Comparison of ENCODE assay signal across 40 mouse cellular contexts in the genomic region with DNA sequence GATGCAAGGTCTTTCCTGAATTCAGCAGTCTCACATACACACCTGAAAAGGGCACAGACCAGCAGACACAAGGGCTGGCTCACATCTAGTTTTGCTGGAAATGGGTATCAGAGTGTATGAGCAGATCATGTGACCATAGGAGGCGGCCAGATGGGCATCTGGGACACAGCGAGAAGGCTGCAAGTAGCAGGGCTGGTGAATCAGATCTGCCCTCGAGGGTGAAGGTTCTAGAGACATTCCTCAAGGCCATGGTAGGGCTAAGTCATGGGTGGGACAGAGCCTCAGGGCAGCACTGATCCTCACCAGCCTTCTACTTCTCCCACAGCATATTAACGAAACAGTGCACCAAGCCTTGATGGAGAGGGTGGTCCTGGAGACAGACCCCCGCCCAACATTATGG. TPM values are rescaled to one million over a fixed set of nuclear protein-coding genes. Genes with fewer than 3 reads are reported as not detected.
A peak's percentile ranks its signal among the peaks of the same experiment; 100 is the strongest.
DNase-seq lines count a peak whose midpoint lies in the region; ATAC-seq and TF ChIP-seq lines count a peak whose summit lies in the region.
"Had no signal": no experiment of that assay in that cellular context is flagged by ENCODE, and none has a peak within 500 bp of the region (broad histone marks: within the 10 kb centered on the region; RNA-seq: fewer than 3 reads in every experiment).

No protein-coding gene starts in this region.

- H3K4me2 ChIP-seq in hindbrain, postnatal 0 days (ENCODE audit: low read depth, low read length), result no peak overlapping the region
- H3K4me2 ChIP-seq: embryonic facial prominence, embryonic 15.5 days; heart, embryonic 13.5 days; hindbrain, embryonic 15.5 days; liver, embryonic 12.5 days; midbrain, embryonic 12.5 days; neural tube, embryonic 12.5 days had no signal

- H3K27me3 ChIP-seq in hindbrain, postnatal 0 days (ENCODE audit: insufficient read depth, low read length), result no peaks in the 10 kb centered on the region
- H3K27me3 ChIP-seq: embryonic facial prominence, embryonic 15.5 days; heart, embryonic 13.5 days; hindbrain, embryonic 15.5 days; liver, embryonic 12.5 days; midbrain, embryonic 12.5 days; neural tube, embryonic 12.5 days; Patski had no signal

- H3K4me1 ChIP-seq in hindbrain, postnatal 0 days (ENCODE audit: insufficient read depth, low read length), result no peaks in the 10 kb centered on the region
- H3K4me1 ChIP-seq: embryonic facial prominence, embryonic 10.5 days; embryonic facial prominence, embryonic 15.5 days; heart, embryonic 13.5 days; hindbrain, embryonic 10.5 days; hindbrain, embryonic 15.5 days; liver, embryonic 12.5 days; megakaryocyte, embryonic 14.5 days; midbrain, embryonic 12.5 days; neural tube, embryonic 12.5 days had no signal

- DNase-seq in adrenal gland, adult (ENCODE audit: inconsistent age in 2 of 2, low spot score in 1 of 2), result peak; percentile 69 to 78
- no peak for DNase-seq in adrenal gland, postnatal 4 days (ENCODE audit: low spot score in 2 of 2)
- DNase-seq in ovary, adult 18-20 months (ENCODE audit: low spot score), result peak; percentile 4
- no peak for DNase-seq in ovary, postnatal 36 days (ENCODE audit: low spot score)
- no peak for DNase-seq in gastrocnemius, postnatal 25 days
- DNase-seq in hindbrain, postnatal 0 days (ENCODE audit: low spot score), result no peak
- DNase-seq: cerebellum, adult 2 months; gastrocnemius, adult 2 months; heart, adult 2 months; heart, postnatal 10 days; kidney, postnatal 25 days; left cerebral cortex, postnatal 4 days; liver, postnatal 0 days; lung, postnatal 36 days had no signal

- WGBS in hindbrain, postnatal 0 days, result 75% methylated on average over 5 of the region's 5 CpGs

- ATAC-seq in erythroid progenitor cell, adult 5-6 weeks (replicated peaks; ENCODE audit: low FRiP score, poor library complexity, severe bottlenecking), result 0 out of 2 replicates have a peak, but pooled peaks have one; percentile 32
- ATAC-seq in hindbrain, postnatal 0 days, result no peak
- ATAC-seq: forebrain, embryonic 14.5 days; liver, embryonic 12.5 days; liver, postnatal 0 days; Patski had no signal

- H3K27ac ChIP-seq in hindbrain, postnatal 0 days, result no peak overlapping the region
- H3K27ac ChIP-seq: embryonic facial prominence, embryonic 10.5 days; embryonic facial prominence, embryonic 15.5 days; gastrocnemius, adult 2 months; heart, adult 2 months; heart, embryonic 13.5 days; hindbrain, embryonic 10.5 days; hindbrain, embryonic 15.5 days; layer of hippocampus, adult 2 months; liver, embryonic 12.5 days; midbrain, embryonic 12.5 days; neural tube, embryonic 12.5 days had no signal

- H3K36me3 ChIP-seq in hindbrain, postnatal 0 days (ENCODE audit: insufficient read depth, low read length), result 0 out of 2 replicates have a peak, but pooled peaks cover 2% of the 10 kb centered on the region

- no peak overlapping the region for H3K9ac ChIP-seq in hindbrain, postnatal 0 days (replicated peaks; ENCODE audit: low read length)
- H3K9ac ChIP-seq: embryonic facial prominence, embryonic 15.5 days; heart, embryonic 13.5 days; hindbrain, embryonic 15.5 days; liver, embryonic 12.5 days; liver, postnatal 0 days; midbrain, embryonic 12.5 days; neural tube, embryonic 12.5 days had no signal

- no peak for TF ChIP-seq CTCF in hindbrain, postnatal 0 days (IDR thresholded peaks at IDR 0.05; ENCODE audit: low read depth)

- no peaks in the 10 kb centered on the region for H3K9me3 ChIP-seq in hindbrain, postnatal 0 days (ENCODE audit: low read length)
- H3K9me3 ChIP-seq: embryonic facial prominence, embryonic 10.5 days; embryonic facial prominence, embryonic 15.5 days; heart, embryonic 13.5 days; hindbrain, embryonic 10.5 days; hindbrain, embryonic 15.5 days; liver, embryonic 12.5 days; midbrain, embryonic 12.5 days; neural tube, embryonic 12.5 days had no signal

- H3K4me3 ChIP-seq in hindbrain, postnatal 0 days (ENCODE audit: low read length), result no peak overlapping the region
- H3K4me3 ChIP-seq: embryonic facial prominence, embryonic 10.5 days; embryonic facial prominence, embryonic 15.5 days; gastrocnemius, adult 2 months; heart, adult 2 months; heart, embryonic 13.5 days; hindbrain, embryonic 10.5 days; hindbrain, embryonic 15.5 days; layer of hippocampus, adult 2 months; liver, embryonic 12.5 days; megakaryocyte, embryonic 14.5 days; midbrain, embryonic 12.5 days; myocyte; neural tube, embryonic 12.5 days had no signal

RNA-seq across cellular contexts. Expression of gene Erich6b, which starts 54.0 kb away (rescaled TPM):
- total RNA-seq in adrenal gland, postnatal 4 days (2021), result not detected
- total RNA-seq in erythroid progenitor cell, adult 5-6 weeks (2015; ENCODE audit: low replicate concordance), result not detected in 2 replicates
- not detected in 2 replicates for total RNA-seq in erythroid progenitor cell, adult 5-6 weeks (2017; ENCODE audit: low replicate concordance)
- not detected for total RNA-seq in gastrocnemius, postnatal 25 days (2021)
- total RNA-seq in hindbrain, postnatal 0 days (2014; rRNA removed), result not detected in 2 replicates
- not detected in 2 replicates for polyA plus RNA-seq in hindbrain, postnatal 0 days (2015; fragmentation: Nextera tagmentation; extraction: Ambion mirVana)
- total RNA-seq: gastrocnemius, adult 2 months; gastrocnemius, postnatal 4 days; heart, adult 2 months; heart, postnatal 10 days; layer of hippocampus, adult 2 months; layer of hippocampus, postnatal 25 days; left cerebral cortex, postnatal 4 days; MEL; midbrain, postnatal 0 days had no signal
- polyA plus RNA-seq: brain, embryonic 14.5 days; cerebellum, adult 2 months; embryonic facial prominence, embryonic 10.5 days; embryonic facial prominence, embryonic 15.5 days; forebrain, embryonic 14.5 days; frontal cortex, adult 2 months; heart, adult 2 months; heart, embryonic 13.5 days; hindbrain, embryonic 10.5 days; hindbrain, embryonic 15.5 days; intestine, embryonic 14.5 days; kidney, embryonic 14.5 days; limb, embryonic 14.5 days; liver, embryonic 12.5 days; liver, postnatal 0 days; lung, embryonic 16.5 days; midbrain, embryonic 12.5 days; midbrain, postnatal 0 days; myocyte; neural tube, embryonic 12.5 days; Patski; thymus, postnatal 0 days; urinary bladder, adult 2 months had no signal

RNA-seq across cellular contexts. Expression of gene Cog3, which starts 58.2 kb away (rescaled TPM):
- total RNA-seq in adrenal gland, postnatal 4 days (2021), result 10 to 100 TPM; 30.5 to 32.2 TPM
- total RNA-seq in erythroid progenitor cell, adult 5-6 weeks (2015; ENCODE audit: low replicate concordance), result 10.8 and 18.9 TPM in 2 replicates
- 9.5 and 16.9 TPM in 2 replicates for total RNA-seq in erythroid progenitor cell, adult 5-6 weeks (2017; ENCODE audit: low replicate concordance)
- 1 to 10 TPM; 7.3 to 7.6 TPM for total RNA-seq in gastrocnemius, postnatal 25 days (2021)
- total RNA-seq in hindbrain, postnatal 0 days (2014; rRNA removed), result 21.2 and 21.6 TPM in 2 replicates
- 11.1 and 12.0 TPM in 2 replicates for polyA plus RNA-seq in hindbrain, postnatal 0 days (2015; fragmentation: Nextera tagmentation; extraction: Ambion mirVana)

Comparison
In these comparisons a context has a peak if more than half of its experiments do, and no peak if none do; other contexts are left out.
1. DNase-seq: peak in adrenal gland, adult (2 of 2) and ovary, adult 18-20 months (single experiment); none in adrenal gland, postnatal 4 days (0 of 2), ovary, postnatal 36 days (single experiment), gastrocnemius, postnatal 25 days (single experiment) and hindbrain, postnatal 0 days (single experiment).